Mouse (Mus musculus): ENCODE data around the gene Lyg2.
A peak's percentile ranks its signal among the peaks of the same experiment; 100 is the strongest.

The Lyg2 gene

DNA sequence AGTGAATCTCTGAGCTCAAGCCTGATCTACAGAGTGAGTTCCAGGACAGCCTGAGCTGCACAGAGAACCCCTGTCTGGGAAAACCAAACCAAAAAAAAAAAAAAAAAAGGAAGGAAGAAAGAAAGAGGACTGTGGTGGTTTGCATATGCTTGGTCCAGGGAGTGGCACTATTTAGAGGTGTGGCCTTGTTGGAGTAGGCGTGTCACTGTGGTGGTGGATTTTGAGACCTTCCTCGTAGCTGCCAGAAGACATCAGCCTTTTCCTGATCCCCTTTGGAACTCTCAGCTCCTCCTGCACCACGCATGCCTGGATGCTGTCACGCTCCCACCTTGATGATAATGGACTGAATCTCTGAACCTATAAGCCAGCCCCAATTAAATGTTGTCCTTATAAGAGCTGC is 32.9 kb downstream of the Lyg2 start:
- DNase-seq (ENCODE audit: low spot score in 2 of 2) = no peak

DNA sequence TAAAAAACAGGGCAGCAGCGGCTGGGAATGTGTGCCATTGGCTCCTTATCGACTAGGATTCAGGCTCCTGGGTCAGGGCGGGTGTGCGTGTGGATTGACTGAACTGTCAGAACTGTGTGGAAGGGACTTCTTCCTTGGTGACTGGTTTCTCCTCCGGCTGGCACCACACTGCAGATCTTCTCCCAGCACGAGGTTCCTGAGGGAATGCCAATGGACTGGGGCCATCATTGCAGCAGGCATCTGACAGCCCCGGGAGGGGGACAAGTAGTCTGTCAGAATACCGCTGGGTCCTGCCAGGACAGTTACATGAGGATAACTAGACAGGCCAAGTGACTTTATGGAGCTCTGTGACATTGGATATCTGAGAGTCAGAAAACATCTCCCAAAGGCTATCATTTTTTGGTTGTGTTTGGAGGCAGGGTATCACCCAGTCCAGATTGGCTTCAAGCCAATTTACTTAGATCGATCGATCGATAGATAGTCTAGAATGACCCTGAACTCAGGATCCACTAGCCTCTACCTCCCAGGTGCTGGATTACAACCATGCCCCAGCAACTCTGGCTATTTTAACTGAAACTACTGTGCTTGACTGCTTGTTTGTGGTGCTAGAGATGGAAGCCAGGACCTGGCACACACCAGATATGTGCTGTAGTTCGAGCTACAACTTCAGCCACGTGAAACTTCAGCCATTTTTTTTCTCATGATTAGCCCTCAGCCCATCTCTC is 38.4 kb downstream of the Lyg2 start:
- peak in 1 of 2 experiments; percentile 31 for DNase-seq (ENCODE audit: low spot score in 2 of 2)

DNA sequence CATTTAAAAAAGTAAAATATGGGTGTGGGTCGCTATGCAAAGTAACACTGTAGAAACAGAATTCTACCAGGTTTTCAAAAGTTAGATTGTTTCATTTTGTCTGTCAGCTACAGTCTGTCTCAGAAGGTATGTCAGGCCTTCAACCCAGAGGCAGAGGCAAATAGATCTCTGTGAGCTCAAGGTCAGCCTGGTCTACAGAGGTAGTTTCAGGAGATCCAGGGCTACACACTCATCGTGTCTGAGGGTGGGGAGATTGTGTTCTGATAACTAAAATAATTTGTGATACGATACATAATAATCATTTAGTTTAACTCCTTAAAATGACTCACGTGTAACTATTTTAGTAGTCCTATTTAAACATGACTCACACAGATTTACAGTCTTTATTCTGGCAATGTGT is 43.1 kb downstream of the Lyg2 start:
- no peak for DNase-seq (ENCODE audit: low spot score in 2 of 2)

DNA sequence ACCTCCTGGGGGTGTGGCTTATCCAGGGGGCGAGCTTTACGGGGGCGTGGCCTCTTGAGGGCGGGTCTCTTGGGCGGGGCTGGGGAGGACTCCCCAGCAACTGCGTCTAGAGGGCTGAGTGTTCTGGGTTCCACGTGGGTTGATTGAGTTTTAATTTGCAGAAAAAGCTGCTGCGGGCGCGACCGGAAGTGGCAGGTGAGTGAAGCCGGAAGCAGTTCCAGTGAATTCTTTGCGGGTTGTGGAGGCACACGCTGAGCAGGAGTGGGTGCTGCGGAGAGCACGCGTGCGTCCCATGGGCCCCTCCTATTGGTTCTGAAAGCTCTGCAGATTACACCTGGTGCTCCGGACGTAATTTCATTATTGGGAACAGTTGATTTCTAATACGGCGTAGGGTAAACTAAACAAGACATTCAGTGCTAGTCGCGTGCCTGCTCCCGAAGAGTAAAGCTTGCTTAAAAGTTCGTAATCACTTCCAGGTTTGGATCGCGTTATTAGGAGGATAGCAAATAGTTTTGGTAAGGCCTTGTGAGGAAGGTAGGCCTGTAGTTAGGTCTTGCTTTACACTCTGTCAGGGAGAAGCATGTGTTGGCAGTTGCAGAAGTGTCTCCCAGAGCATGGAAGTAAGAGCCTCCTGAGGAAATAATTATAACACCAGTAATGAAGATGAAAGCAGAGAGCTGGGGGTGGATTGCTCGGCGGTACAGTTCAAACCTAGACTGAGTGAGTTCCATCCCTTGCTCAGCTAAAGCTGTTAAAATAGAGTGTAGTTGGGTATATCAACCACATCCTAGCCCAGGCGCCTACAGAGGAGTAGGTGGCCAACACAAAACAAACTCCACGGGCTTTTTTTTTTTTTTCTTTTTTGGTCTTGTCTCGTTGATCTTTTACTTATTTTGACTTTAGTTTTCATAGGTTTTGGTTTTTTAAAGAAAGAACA is 43.9 kb downstream of the Lyg2 start:
- peak; percentile 60 to 80 for DNase-seq (ENCODE audit: low spot score in 2 of 2)

DNA sequence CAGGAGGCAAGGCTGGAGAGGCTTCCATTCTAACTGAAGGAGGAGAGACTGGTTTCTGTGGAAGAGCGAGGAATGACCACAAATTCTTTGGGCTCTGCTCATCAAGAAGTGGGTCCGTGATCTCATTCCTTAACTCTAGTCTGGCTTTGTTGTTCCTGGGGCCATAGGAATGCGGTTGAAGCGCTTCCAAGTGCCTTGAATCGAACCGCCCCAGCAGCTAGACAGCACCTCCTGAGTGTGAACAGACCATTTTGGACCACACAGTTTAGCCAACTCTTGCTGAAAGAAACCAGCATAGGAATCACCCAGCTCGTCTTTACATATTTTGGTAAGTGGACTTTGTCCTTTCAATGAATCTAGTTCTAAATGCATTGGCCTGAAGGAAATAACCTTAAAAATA is 44.6 kb downstream of the Lyg2 start, which contains the start of gene Lipt1:
Gene Lipt1 (plus strand): TSS at position 35 of the 400 bp plus-strand sequence.
- DNase-seq (ENCODE audit: low spot score in 2 of 2) = peak; percentile 16 to 28

DNA sequence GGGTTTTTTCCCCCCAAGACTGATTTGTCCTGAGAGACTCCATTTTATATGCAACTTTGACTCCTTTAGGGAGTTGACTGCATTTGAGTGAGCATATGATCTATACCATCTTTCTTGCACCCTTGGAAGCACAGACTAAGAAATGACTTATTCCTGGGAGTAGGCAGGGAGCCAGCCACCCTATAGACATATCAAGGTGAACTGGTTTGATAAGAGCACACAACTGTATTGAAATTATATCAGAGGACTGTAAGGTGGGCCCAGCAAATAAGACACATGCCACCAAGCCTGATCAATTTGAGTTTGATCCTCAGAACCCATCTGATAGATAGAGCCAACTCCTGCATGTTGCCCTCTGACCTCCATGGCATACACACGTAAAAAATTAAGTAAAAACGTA is 46.9 kb downstream of the Lyg2 start:
- DNase-seq (ENCODE audit: low spot score in 2 of 2) = no peak

DNA sequence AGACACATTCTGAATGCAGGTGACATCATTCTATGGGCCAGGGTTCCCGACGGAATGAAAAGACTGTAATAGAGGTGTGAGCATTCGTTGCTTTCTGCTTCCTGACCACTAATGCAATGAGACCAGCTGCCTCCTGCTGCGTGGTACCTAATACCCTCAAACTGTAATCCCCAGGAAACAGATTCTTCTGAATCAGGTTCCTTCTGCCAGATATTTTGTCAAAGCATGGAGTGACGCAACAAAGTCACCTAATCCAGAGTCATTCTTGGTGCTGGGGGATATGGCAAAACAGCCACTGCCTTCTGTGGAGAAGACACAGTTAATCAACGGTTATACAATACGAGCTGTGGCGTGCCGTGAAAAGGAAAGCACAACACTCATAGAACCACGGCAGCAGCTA is 47.7 kb downstream of the Lyg2 start:
- no peak for DNase-seq (ENCODE audit: low spot score in 2 of 2)

DNA sequence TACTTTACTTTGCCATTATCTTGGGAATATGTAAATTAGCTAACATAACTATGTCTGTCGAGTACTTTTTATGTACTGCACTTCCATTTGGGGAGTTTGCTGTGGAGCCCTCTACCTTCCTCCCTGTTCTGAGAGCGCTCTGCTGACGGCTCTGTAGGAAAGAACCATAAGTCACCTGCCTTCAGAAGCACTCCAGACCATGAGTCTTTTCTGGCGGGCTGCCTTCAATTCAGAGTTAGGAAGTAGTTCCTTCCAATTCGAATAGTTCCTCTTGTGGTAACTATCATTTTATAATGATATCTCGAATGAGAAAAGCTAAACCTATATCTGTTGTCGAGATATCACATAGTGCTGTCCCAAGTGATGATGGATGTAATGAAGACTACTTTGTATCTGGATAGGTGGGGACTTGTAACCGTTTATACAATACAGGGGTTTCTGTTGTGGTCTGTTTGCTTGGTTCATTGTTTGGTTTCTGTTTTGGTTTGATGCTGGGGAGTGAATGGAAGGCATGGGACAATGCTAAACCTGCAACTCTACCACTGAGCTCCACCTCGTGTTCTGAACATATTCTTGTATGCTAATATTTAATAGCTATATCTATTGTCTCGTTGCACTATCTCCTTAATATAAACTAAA is 48.5 kb downstream of the Lyg2 start:
- no peak for DNase-seq (ENCODE audit: low spot score in 2 of 2)

DNA sequence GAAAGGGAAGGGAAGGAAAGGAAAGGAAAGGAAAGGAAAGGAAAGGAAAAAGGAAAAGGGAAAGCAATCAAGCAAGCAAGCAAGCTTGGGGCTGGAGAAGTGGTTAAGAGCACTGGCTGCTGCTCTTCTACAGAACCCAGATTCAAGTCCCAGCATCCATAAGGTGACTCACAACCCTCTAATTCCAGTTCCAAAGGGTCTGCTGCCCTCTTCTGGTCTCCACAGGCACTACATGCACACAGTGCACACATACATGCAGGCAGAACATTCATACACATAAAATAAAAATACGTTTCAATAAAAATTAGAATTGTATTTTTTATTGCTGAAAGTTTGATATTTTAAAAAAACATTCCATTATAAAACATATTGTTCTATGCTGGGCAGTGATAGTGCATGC is 49.2 kb downstream of the Lyg2 start:
- DNase-seq (ENCODE audit: low spot score in 2 of 2) = peak in 1 of 2 experiments; percentile 32

DNA sequence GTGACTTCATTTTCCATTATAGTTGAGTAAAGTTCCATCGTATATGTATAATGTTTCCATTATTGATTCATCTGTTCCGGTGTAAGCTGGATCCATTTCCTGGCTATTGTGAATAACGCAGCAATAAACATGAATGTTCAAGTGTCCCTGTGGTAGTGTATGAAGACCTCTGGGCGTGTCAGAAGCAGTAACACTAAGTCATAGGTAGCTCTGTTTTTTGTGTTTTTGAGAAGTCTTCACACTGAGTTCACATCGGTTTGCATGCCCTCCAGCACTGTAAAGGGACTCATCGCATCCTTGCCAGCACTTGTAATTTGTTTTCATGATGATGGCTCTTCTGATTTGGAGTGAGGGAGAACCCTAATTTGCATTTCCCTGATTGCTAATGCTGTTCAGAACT is 50.0 kb downstream of the Lyg2 start, which contains the start of gene Tsga10:
Gene Tsga10 (minus strand): TSS at position 144 of the 400 bp plus-strand sequence.
- DNase-seq (ENCODE audit: low spot score in 2 of 2) = no peak

DNA sequence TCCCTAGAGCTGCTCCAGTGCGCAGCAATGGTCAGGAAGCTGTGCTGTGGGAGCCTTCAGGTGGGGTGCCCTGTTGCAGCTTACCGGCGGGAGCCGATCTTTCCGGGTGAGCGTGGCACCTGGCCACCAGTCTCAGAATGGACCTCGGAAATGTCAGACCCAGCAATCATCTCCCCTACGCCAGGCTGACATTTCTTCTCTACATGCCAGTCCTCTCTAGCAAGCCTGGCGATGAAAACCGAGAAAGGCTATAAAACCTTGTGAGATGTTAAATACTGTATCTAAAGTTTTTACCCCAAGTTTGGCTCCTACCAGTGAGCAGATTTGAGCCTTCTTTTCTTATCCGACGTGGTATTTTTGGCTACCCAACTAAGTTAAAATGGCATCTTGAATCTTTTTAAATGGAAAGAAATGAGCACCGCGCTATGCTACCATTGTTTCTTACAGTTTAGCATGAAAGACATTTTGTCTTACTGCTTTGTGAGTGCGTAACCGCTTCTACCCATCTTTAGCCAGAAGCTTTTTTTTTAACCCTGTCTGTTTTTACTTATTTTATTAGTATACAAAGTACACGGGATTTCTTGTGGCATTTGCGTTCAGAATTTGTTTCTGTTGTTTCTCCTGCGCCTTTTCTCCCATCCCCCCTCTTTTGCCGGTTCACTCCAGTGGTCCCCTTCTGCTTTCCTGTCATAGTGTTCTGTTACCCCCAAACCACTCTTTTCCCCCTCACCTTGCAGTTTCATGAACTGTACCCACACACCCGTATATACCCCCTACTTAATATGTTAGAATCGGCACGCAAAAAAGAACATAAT is 50.7 kb downstream of the Lyg2 start:
- no peak for DNase-seq (ENCODE audit: low spot score in 2 of 2)

DNA sequence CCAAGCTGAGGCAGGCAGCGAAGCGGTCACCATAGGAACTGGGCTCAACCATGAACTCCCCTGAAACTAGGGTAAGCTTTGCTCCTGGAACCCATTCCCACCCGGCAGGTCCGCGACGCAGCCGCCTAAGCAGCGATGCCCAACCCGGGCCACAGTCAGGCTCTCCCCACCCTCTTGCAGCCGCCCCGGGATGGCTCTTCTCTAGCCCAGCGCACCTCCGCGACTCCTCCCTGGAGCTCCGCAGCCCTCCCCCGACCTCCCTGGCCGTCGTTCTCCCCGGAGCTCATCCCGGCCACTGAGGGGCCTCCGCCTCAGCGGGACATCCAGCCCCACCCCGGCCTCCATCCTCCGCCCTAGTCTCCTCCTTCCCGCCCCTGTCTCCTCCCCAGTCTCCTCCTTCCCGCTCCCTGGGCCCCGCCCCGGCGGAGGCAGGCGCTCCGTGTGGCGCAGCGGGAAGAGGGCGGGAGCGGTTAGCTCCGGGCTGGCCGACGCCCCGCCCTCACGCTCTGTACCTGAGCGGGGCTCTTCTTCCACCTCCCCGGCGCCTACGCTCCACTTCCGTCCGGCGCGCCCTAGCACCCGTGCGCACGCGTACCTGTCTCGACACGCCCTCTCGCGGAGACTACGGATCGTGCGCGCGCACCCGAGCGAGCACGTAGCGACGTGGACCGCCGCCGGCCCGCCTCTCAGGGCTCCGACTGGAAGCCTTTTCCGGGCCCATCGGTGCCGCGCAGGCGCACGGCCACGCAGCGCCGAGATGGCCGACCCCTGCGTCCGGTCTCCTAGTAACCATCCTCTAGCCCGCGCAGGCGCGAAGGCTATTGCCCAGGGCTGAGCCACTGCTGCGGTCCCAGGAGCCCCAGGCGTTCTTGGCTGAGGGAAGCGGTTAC is 51.5 kb downstream of the Lyg2 start:
- DNase-seq (ENCODE audit: low spot score in 2 of 2) = peak; percentile 98 to 99

Measured in urinary bladder, postnatal 36 days (tissue).